Mouse (Mus musculus): ENCODE results near the gene Drg2.
"Not testable (repeated sequence)": the region's sequence is repeated elsewhere in the genome, so short reads cannot be mapped to it uniquely, and the experiment has no call there.

Drg2 gene

GRCm38 (mm10) chr11:60454080-60454744 lies at the start of gene Drg2:
TSS of gene Drg2 (plus strand) at chr11:60454591.
- DNase-seq (ENCODE audit: low spot score): peak; percentile 65

GRCm38 (mm10) chr11:60406606-60407005 lies 47.8 kb upstream of the Drg2 start:
- DNase-seq (ENCODE audit: low spot score): no peak

DNA sequence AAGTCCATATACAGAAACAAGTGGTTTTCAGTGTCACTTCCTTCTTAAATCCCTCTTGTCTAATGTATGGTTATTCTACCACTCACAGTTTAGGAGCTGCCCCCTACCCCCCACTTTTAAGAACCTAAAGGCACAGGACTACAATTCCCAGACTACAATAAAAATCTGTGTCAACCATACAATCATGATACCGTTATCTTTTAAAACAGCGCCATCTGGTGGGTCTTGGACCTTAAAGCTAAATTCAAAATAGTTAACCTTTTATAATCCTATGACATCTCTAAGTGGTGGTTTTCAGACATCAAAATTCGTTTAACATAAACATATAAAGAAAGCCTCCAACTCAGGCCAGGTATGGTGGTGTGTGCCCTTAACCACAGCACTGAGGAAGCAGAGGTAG lies 42.2 kb upstream of the Drg2 start:
- no peak for DNase-seq (ENCODE audit: low spot score)

GRCm38 (mm10) chr11:60412921-60413320 lies 41.5 kb upstream of the Drg2 start:
- DNase-seq (ENCODE audit: low spot score): no peak

DNA sequence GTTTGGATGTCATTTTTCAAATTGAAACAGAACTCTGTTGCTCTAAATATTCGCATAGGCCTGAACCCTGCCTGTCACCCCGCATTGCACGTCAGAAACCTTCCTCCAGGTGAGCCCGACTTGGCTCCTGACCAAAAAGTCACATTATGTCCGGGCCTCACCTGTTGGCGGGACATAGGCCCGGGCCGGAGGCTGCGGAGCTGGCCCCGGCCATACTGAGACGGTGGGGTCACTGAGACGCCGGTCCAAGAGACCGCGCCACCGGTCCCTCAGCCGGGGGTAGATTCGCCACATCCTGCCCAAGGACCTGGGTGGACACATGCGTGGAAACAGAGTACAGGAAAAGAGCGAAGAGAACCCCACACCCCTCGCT lies 37.8 kb upstream of the Drg2 start:
- DNase-seq (ENCODE audit: low spot score): peak; percentile 18

DNA sequence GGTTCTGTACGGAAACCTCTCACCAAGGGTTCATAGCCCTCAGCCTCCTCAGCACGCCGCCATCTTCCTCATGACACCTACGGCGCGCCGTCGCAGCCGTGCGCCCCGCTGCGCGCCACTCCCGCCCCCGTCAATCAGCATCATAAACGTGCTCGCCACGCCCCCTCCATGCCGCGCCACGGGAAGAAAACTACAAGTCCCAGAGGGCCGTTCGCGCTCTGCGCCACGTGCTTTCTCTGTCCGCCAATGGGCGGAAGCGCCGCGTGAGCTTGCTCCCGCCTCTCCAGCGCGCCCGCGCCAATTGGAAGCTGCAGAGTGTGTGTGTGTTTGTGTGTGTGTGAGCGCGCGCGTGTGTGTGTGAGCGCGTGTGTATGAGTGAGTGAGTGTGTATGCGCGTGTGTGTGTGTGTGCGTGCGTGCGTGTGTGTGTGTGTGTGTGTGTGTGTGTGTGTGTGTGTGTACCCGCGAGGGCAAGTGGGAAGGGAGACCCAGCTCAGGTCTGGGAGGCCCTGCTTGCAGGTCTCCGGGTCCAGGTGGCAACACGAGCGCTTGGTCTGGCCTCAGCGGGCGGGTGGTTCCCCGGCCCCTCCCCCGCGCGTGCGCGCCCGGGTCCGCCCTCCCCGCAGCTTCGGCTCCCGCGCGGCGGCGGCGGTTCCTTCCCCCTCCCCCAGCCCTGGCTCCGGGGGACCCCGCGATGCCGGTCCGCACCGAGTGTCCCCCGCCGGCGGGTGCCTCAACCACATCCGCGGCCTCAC lies 37.3 kb upstream of the Drg2 start, which contains the start of gene Gid4:
Gid4 (plus strand) TSS at position 183 of the 754 bp plus-strand sequence.
- peak; percentile 93 for DNase-seq (ENCODE audit: low spot score)

GRCm38 (mm10) chr11:60417717-60418472 lies 36.5 kb upstream of the Drg2 start, which contains the start of gene Atpaf2:
TSS of gene Atpaf2 (minus strand) at chr11:60418457.
- no peak for DNase-seq (ENCODE audit: low spot score)

DNA sequence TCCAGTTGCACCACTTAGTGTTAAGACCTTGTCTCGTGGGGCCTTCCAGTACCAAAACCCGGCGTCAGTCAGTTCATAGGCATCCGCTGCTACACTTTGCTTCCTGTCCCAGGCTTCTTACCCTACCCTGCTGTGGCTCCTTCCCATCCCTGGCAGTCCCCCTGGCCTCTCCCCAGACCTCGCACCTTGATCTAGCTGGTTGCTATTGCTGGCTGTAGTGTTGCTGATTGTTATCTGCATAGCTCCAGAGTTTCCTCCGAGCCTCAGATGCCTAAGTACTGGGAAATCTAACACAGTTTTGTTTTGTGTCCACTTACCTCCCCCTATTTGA lies 36.0 kb upstream of the Drg2 start:
- DNase-seq (ENCODE audit: low spot score): no peak

DNA sequence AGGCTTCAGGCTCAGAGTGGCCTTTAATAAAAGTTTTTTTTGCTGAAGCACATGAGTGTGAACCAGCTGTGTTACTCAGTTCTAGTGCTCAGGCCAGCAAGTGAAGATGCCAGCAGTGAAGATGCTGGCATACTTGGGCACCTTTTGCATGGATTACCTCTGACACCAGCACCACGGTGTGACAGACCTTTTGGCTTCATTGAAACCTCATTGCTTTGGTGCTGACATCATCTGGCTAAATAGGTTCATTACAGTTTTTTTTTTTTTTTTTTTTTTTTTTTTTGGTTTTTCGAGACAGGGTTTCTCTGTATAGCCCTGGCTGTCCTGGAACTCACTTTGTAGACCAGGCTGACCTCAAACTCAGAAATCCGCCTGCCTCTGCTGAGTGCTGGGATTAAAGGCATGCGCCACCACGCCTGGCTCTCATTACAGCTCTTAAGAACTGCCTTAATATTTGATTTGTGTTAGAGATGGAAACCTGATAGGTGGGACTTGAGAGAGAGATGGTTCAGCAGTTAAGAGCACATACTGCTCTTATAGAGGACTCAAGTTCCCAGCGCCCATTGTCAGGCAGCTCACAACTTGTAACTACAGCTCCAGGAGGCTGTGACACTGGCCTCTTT lies 32.2 kb upstream of the Drg2 start:
- no peak for DNase-seq (ENCODE audit: low spot score)

- no peak for DNase-seq (ENCODE audit: low spot score)
Measured at GRCm38 (mm10) chr11:60423006-60423405, 31.4 kb upstream of the Drg2 start.

- no peak for DNase-seq (ENCODE audit: low spot score)
Measured at GRCm38 (mm10) chr11:60426417-60426816, 28.0 kb upstream of the Drg2 start.

DNA sequence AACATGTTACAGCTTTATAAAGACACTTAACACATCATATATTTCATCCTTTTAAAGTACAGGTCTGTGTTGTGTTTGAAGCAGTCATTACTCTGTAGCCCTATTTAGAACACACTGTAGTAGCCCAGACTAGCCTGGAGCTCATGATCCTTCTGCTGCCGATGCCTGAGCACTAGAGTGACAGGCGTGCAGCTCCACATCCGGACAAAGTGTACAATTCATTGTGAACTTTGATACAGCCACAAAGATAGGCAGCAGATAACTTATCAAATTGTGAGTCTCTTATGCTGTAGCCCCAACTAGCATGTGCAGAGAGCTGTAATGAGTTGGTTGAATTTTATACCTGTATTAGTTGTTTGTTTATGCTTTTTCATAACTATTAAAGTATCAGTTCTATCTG lies 26.8 kb upstream of the Drg2 start:
- no peak for DNase-seq (ENCODE audit: low spot score)

- no peak for DNase-seq (ENCODE audit: low spot score)
Measured at GRCm38 (mm10) chr11:60433501-60433900, 20.9 kb upstream of the Drg2 start.

- no peak for DNase-seq (ENCODE audit: low spot score)
Measured at GRCm38 (mm10) chr11:60435133-60435532, 19.3 kb upstream of the Drg2 start.

DNA sequence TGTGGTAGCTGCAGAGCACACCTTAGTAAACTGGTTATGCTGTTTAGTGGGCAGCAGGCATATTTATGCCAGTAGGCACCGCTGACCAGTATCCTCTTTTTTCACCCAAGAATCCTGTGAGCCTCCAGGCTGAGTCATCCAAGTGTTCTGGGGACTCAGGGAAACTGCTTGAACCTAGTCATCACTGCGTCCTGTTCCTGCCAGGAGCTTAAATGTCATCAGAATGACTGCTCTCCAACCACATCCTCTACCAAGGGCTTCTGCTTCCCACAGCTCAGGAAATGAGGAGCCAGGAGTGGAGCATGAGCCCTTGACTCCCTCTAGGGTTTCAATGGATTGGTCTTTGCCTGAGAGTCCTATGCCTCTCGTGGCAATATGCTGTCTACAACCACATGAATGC lies 17.8 kb upstream of the Drg2 start:
- no peak for DNase-seq (ENCODE audit: low spot score)

DNA sequence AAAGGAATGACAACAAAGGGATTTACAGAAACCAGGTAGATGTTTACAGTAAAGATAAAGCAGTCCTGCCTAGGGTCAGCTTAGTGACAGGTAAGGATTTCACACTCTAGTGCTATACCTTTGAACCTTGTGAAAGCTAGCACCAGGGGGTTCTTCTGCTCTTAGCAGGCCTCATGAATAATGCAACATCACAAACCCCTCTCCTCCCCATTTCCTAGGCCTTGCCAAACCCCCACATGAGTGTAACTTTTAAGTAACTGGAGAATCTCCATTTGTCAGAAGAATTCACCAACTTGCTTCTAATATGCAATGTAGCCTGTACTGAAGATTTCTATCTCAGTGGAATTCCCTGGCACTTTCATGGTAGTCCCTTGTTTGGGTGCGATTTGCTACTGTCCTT lies 14.8 kb upstream of the Drg2 start:
- DNase-seq (ENCODE audit: low spot score): not testable (repeated sequence)

- DNase-seq (ENCODE audit: low spot score): no peak
Measured at GRCm38 (mm10) chr11:60440176-60440575, 14.2 kb upstream of the Drg2 start.

DNA sequence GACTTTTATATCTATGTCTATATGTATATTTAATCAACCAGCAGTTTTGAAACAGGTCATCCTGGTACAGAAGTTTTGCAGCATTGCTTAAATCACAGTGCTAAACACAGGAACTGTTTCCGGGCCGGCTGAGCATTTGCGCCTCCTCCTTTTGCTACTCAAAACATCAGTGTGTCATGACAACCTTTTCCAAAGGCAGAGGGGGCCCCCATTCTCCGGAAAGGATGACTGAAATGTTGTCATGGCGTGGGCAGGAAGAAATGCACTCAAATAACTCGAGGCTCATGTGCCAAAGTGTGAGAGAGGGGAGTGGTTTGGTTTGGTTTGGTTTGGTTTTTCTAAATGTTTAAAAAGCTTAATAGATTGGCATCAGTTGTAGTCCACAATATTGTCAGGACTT lies 11.5 kb upstream of the Drg2 start:
- DNase-seq (ENCODE audit: low spot score): no peak

DNA sequence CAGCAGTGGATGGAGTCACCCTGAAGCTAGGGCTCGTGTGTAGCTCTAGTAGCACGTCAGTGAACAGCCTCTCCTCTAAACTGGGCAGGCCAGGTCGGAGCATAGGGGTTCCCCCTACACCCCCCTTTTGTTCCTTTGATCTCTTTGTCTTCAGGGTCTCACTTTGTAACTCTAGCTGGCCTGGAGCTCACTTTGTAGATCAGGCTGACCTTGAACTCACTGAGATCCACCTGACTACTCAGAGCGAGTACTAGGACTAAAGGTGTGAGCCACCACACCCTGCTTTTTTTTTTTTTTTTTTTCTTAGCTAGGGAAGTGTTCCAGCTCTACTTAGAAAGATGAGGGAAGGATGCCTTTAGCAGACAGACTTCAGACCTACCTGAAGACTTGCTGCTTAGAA lies 10.4 kb upstream of the Drg2 start:
- DNase-seq (ENCODE audit: low spot score): no peak

GRCm38 (mm10) chr11:60454745-60455087 lies 325 bp downstream of the Drg2 start:
- no peak for DNase-seq (ENCODE audit: low spot score)

GRCm38 (mm10) chr11:60457973-60458372 lies 3.6 kb downstream of the Drg2 start:
- no peak for DNase-seq (ENCODE audit: low spot score)

GRCm38 (mm10) chr11:60465943-60466380 lies 11.6 kb downstream of the Drg2 start:
- DNase-seq (ENCODE audit: low spot score): no peak

DNA sequence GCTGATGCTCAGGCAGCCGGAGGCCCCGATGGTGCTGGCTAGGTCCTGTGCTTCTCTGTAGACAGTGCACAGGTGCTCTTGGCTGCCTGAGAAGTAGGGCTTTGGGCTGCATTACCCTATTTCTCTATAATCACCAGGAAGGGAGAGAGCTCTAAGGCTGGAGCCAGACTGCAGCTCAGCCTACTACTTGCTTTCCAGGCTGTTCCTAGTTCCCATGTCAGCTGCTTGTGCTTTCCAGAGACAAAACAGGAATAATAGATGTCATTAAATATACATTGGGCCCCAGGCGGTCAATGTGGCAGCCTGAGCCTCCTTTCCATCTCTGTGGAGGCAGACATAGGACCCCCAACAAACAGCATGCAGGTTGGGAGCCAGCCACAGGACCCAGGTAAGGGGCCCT lies 14.6 kb downstream of the Drg2 start, which contains the start of gene Myo15:
Myo15 (plus strand) TSS at position 301 of the 400 bp plus-strand sequence.
- DNase-seq (ENCODE audit: low spot score): no peak
